Mouse (Mus musculus): ENCODE data around the gene Mmp25.

The Mmp25 gene

DNA sequence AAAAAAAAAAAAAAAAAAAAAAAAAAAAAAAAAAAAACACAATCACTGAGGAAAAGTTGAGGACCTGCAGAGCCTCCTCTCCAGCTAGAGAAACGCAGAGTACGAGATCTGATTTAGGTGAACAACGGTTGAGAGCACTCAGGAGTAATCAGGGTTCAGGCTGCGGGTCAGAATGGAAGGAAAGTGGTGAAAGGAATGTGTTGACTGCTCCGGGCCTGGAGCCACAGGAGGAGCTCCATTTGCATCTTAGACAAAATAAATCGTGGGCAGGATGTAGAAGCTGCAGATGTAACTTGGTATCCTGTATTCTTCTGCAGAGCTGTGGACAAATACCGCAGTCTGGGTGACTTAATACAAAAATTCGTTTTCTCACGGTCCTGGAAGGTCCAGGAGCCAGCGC is 817 bp upstream of the Mmp25 start:
- DNase-seq (ENCODE audit: low read depth, low spot score): no peak
- Histone ChIP-seq H3K27me3 (ENCODE audit: control insufficient read depth, insufficient read depth, low read length, poor library complexity, severe bottlenecking) (no peaks in the 10 kb centered on the region; the same call in 1 of the 2 replicates), H3K36me3 (ENCODE audit: control insufficient read depth, insufficient read depth, low read length, poor library complexity, severe bottlenecking) (no peaks in the 10 kb centered on the region)

DNA sequence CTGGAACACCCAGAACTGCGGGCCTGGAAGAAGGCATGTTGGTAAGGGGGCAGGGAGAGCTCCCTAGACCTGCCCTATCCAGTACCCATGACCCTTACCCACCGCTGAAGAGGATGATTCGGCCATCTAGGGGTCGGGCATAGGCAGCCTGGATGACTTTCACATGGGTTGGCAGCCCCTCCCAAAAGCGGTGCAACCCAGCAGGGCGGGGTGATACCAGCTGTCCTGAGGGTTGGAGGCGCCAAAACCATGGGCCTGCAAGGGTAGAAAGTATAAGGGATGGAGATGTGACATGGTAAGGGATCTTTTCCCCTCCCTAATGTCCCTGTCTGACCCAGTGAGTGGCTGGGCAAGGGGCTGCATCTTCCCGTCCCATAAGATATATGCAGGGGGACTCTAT is 13.8 kb downstream of the Mmp25 start:
- no peak for DNase-seq (ENCODE audit: low read depth, low spot score)
- Histone ChIP-seq H3K27me3 (ENCODE audit: control insufficient read depth, insufficient read depth, low read length, poor library complexity, severe bottlenecking) (no peaks in the 10 kb centered on the region; the same call in 1 of the 2 replicates), H3K36me3 (ENCODE audit: control insufficient read depth, insufficient read depth, low read length, poor library complexity, severe bottlenecking) (no peaks in the 10 kb centered on the region)

DNA sequence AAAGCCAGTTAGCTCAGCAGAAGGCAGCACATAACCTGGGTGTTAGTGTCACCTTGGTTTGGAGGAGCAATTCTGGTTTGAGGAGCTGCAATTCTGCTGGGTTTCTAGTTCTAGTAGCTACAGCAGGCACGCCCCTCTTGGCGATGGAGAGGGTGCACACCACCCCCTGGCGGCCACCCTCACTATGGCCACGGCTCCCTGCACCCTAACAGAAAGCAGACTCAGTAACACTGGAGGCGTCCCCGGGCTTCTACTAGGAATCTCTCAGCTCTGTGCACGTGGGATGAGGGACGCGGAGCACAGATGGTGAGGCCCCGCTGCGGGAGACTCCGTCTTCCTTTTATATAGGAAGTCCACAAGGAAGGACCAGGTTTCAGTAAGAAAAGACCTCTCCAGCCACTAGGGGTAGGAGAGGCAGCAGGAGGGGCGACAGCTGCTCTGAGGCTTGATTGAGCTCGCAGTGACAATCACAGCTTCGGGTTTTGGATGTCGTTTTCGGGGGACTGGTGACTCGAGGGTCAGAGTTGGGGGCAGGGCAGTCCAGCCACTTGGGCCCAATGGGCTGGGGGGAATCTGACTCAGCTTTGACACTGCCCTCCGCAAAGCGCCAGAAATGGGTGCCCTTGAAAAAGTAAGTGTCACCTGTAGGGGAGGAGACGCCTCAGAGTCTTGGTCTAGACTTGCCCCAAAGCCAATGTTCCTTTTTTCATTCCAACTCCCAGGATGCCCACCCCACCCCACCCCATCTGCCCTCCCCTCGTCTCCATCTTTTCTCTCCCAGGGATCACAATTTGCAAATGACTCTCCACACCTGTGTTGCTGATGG is 14.7 kb downstream of the Mmp25 start:
- peak; percentile 74 for DNase-seq (ENCODE audit: low read depth, low spot score)
- Histone ChIP-seq H3K36me3 (ENCODE audit: control insufficient read depth, insufficient read depth, low read length, poor library complexity, severe bottlenecking) (no peaks in the 10 kb centered on the region), H3K27me3 (ENCODE audit: control insufficient read depth, insufficient read depth, low read length, poor library complexity, severe bottlenecking) (no peaks in the 10 kb centered on the region)

DNA sequence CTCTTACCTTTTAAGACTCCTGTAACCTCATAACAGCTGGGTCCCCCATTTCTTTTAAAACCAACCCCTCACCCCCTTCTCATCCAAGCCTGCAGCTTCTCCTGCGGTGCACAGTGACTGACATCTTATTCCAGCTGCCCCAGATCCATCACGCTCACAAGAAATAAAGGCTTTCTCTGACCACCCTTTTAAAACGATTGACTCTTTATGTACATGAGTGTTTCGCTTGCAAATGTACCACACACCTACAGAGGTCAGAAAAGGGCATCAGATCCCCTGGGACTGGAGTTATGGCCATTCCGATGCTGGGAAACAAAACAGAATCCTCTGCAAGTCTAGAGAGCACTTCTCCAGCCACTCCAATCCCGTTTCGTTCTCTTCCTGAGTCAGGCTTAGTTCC is 17.3 kb downstream of the Mmp25 start:
- Histone ChIP-seq H3K36me3 (ENCODE audit: control insufficient read depth, insufficient read depth, low read length, poor library complexity, severe bottlenecking) (no peaks in the 10 kb centered on the region), H3K27me3 (ENCODE audit: control insufficient read depth, insufficient read depth, low read length, poor library complexity, severe bottlenecking) (no peaks in the 10 kb centered on the region)
- DNase-seq (ENCODE audit: low read depth, low spot score): no peak

DNA sequence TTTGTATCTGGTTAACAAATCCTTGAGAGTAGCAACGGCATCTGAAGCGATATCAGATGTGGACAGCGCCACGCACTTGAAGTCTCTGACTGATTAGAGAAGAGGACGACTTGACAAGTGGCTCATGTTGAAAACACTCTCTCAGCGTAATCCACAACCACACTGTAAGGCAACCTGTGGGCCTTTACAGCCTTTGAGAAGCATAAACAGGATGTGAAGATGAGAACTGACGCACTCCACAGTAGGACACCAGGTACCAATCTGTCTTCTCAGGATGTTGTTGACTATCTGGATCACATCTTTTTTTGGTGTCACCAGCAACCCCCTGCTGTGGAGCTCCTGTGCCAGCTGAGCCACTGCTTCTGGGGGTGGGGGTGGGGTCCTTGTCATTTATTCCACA is 24.7 kb downstream of the Mmp25 start:
- no peak for DNase-seq (ENCODE audit: low read depth, low spot score)
- no peaks in the 10 kb centered on the region for H3K36me3 ChIP-seq (ENCODE audit: control insufficient read depth, insufficient read depth, low read length, poor library complexity, severe bottlenecking)
- H3K27me3 ChIP-seq (ENCODE audit: control insufficient read depth, insufficient read depth, low read length, poor library complexity, severe bottlenecking): no peaks in the 10 kb centered on the region; the same call in 1 of the 2 replicates

DNA sequence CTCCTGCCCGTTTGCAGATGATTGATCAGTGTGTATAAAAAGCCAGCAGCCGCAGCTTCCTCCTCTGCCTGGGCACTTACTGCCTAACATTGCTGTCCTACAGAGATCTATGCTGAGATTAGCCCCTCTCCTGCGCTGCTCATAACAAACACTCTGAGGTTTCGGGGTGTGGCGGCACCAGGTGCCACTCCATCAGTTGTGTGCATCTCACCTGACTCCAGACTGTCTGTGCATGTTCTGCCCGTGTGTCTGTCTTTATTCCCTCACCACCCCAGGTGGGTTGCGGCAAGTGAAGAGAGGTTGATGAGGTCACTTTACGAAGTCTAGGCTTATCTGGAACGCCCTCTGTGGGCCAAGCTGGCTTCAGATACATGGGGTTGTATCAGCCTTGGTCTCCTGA is 28.0 kb downstream of the Mmp25 start:
- DNase-seq (ENCODE audit: low read depth, low spot score): peak; percentile 15
- Histone ChIP-seq H3K27me3 (ENCODE audit: control insufficient read depth, insufficient read depth, low read length, poor library complexity, severe bottlenecking) (no peaks in the 10 kb centered on the region; the same call in 1 of the 2 replicates), H3K36me3 (ENCODE audit: control insufficient read depth, insufficient read depth, low read length, poor library complexity, severe bottlenecking) (no peaks in the 10 kb centered on the region)

DNA sequence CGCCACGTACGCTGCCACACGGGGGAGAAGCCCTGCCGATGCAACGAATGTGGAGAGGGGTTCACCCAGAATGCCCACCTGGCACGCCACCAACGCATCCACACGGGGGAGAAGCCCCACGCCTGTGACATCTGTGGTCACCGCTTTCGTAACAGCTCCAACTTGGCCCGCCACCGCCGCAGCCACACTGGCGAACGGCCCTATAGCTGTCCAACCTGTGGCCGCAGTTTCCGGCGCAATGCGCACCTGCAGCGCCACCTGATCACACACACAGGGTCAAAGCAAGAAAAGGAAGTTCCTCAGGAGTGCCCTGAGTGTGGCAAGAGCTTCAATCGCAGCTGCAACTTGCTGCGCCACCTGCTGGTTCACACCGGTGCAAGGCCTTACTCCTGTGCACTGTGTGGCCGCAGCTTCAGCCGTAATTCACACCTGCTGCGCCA is 34.7 kb downstream of the Mmp25 start:
- no peaks in the 10 kb centered on the region for H3K36me3 ChIP-seq (ENCODE audit: control insufficient read depth, insufficient read depth, low read length, poor library complexity, severe bottlenecking)
- H3K27me3 ChIP-seq (ENCODE audit: control insufficient read depth, insufficient read depth, low read length, poor library complexity, severe bottlenecking): no peaks in the 10 kb centered on the region
- DNase-seq (ENCODE audit: low read depth, low spot score): peak; percentile 94

DNA sequence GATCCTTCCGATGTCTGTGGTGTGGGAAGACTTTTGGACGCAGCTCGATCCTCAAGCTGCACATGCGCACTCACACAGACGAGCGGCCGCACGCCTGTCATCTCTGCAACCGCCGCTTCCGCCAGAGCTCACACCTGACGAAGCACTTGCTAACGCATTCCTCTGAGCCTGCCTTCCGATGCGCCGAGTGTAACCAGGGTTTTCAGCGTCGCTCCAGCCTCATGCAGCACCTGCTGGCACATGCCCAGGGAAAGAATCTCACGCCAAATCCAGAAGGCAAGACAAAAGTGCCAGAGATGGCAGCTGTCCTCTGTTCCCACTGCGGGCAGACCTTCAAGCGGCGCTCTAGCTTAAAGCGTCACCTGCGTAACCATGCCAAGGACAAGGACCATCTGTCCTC is 35.5 kb downstream of the Mmp25 start:
- DNase-seq (ENCODE audit: low read depth, low spot score): no peak
- H3K36me3 ChIP-seq (ENCODE audit: control insufficient read depth, insufficient read depth, low read length, poor library complexity, severe bottlenecking): no peaks in the 10 kb centered on the region
- H3K27me3 ChIP-seq (ENCODE audit: control insufficient read depth, insufficient read depth, low read length, poor library complexity, severe bottlenecking): no peaks in the 10 kb centered on the region

DNA sequence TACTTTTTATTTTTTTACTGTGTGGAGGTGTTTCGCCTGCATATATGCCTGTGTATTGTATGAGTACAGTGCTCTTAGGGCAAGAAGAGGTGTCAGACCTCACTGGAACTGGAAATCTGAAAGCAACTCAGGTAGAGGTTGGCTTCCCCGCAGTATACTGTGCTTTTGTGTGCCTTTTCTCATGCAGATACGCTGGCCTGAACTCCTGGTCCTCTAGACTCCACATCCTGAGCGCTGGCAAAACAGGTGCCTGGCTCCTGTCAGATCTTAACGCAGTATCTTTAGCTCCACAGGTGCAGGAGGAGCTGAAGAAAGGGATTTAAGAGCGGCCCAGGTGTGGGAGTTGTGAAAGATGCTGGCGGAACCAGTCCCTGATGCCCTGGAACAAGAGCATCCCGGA is 39.9 kb downstream of the Mmp25 start:
- DNase-seq (ENCODE audit: low read depth, low spot score): no peak

DNA sequence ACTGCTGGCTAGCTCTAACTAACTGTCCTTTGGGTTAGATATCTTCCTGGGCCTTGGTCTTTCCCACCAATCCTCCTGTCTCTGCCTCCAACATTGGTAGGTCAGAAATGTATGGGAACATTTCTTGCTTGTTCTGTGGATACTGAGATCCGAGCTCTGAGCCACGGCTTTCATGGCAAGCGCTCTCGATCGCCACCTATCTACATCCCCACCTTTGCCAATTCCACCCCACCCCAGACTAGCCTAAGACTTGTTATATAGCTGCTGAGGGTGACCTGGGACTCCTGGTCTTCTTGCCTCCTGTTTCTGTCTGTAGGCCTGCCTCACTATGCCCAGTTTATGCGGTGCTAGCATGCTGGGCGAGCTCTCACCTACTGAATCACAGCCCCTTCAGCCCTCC is 40.7 kb downstream of the Mmp25 start:
- H3K36me3 ChIP-seq (ENCODE audit: control insufficient read depth, insufficient read depth, low read length, poor library complexity, severe bottlenecking): no peaks in the 10 kb centered on the region
- H3K27me3 ChIP-seq (ENCODE audit: control insufficient read depth, insufficient read depth, low read length, poor library complexity, severe bottlenecking): no peaks in the 10 kb centered on the region
- no peak for DNase-seq (ENCODE audit: low read depth, low spot score)

More for the DNA sequence above, 39.9 kb downstream of the Mmp25 start:
- Histone ChIP-seq H3K27me3 (ENCODE audit: control insufficient read depth, insufficient read depth, low read length, poor library complexity, severe bottlenecking) (no peaks in the 10 kb centered on the region), H3K36me3 (ENCODE audit: control insufficient read depth, insufficient read depth, low read length, poor library complexity, severe bottlenecking) (no peaks in the 10 kb centered on the region)

DNA sequence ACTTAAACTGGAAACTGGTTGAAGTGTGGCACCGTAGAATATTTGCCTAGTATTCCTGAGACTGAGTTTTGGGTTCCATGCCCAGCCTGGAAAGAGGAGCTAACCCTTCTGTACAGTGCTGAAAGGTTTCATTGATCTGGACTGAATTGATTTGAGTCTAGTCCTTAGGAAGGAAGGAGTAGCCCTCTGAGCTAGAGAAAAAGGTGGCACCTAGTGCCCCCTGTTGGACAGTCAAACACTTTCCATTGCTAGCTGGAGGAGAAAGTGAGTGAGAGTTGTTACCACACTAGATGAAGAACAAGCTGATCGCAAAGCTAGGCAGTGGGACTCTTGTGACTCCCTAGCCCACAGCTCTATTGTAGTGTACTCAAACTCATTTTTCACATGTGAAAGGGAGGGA is 41.5 kb downstream of the Mmp25 start:
- no peaks in the 10 kb centered on the region for H3K36me3 ChIP-seq (ENCODE audit: control insufficient read depth, insufficient read depth, low read length, poor library complexity, severe bottlenecking)
- DNase-seq (ENCODE audit: low read depth, low spot score): peak; percentile 72
- no peaks in the 10 kb centered on the region for H3K27me3 ChIP-seq (ENCODE audit: control insufficient read depth, insufficient read depth, low read length, poor library complexity, severe bottlenecking)

DNA sequence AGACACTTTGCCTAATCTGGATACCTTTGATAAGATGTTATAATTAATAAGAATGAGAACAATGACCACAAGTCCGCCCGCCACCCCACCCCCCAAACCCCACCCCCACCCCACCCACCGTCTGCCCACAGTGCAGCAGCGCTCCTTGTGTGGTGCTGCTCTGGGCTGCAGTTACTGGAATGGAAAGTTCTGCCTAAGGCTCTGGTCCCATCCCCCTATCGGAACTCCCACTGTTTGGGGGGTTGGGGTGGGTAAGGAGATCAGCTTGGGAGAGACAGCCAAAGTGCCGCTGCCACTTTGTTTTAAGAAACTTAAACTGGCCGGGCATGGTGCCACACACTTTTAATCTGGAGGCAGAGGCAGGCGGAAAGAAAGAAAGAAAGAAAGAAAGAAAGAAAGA is 42.0 kb downstream of the Mmp25 start:
- Histone ChIP-seq H3K27me3 (ENCODE audit: control insufficient read depth, insufficient read depth, low read length, poor library complexity, severe bottlenecking) (no peaks in the 10 kb centered on the region), H3K36me3 (ENCODE audit: control insufficient read depth, insufficient read depth, low read length, poor library complexity, severe bottlenecking) (no peaks in the 10 kb centered on the region)
- no peak for DNase-seq (ENCODE audit: low read depth, low spot score)

DNA sequence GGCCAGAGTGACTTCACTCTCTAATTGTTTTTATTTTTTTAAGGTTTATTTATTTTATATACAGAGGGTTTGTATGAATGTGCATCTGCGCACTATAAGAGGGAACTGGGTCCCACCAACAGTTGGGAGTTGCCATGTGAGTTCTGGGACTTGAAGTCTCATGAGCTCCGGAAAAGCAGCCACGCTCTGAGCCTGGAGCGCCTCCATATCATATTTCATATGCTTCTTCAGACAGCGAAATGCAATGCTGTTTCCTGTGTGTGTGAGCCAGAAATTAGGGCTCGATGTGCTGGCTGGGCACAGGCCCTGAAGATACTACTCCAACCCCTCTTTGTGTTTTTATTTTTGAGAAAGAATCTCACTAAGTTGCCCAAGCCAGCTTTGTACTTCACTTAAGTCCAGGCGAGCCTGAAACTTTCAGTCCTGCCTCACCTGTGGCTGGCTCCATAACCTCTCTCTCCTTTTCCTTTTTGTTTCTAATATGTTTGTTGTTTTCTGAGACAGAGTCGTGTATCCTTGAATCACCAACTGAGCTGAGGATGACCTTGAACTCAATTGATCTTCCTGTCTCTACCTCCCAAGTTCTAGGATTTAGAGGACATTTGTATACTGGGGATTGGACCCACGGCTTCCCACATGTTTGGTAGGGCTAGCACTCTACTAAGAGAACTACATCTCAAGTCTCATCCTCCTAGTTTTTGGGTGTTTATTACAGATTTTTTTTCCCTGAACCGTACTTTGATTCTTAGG is 43.1 kb downstream of the Mmp25 start:
- DNase-seq (ENCODE audit: low read depth, low spot score): no peak
- no peaks in the 10 kb centered on the region for H3K27me3 ChIP-seq (ENCODE audit: control insufficient read depth, insufficient read depth, low read length, poor library complexity, severe bottlenecking)
- no peaks in the 10 kb centered on the region for H3K36me3 ChIP-seq (ENCODE audit: control insufficient read depth, insufficient read depth, low read length, poor library complexity, severe bottlenecking)

DNA sequence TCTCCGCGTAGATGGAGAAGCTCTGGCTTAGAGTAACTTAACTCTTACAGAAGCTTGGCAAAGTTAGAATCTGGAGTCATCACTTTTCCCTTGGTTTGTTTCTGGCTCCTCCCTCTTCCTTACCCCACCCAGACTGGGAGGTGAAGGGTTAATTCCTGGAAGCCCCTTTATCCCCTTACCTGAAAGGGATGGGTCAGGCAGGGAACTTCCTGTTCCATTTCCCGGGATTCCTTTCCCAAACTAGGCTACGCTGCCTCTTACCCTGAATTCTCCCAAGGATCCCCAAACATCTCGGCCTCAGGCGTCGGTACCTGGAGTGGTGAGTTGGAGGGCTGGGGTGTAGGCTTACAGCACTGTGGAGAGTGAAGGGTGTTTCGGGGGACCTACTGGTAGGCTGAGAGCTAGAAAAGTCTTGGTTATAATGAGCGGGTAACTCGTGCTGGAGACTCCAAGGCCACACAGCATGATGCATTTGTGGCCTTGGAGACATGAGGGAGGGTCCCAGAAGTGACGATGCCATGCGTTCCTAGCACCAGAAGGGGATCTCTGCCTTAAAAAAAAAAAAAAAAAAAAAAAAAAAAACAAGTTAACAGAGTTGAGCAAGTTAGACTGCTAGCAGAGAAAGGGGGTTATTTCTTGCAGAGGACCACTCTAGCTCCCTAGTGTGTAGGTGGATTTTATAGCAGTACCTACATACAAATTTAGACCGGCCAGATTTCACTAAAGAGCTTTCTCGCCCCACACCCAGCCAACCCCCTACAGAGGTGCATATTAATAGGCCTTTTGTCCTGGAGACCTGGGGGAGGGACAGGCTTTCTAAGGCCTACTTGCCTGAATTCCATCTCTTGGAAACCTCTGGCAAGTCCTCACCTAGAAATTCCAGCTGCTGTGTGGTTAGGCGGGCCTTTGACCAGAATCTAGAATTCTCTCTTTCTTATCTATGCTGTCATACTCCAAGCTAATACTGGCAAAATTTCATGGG is 44.1 kb downstream of the Mmp25 start, which contains the start of gene Zscan10:
Gene Zscan10 (plus strand): TSS at position 216 of the 982 bp plus-strand sequence.
- Histone ChIP-seq H3K36me3 (ENCODE audit: control insufficient read depth, insufficient read depth, low read length, poor library complexity, severe bottlenecking) (no peaks in the 10 kb centered on the region), H3K27me3 (ENCODE audit: control insufficient read depth, insufficient read depth, low read length, poor library complexity, severe bottlenecking) (no peaks in the 10 kb centered on the region)
- no peak for DNase-seq (ENCODE audit: low read depth, low spot score)

All from splenic B cell, adult 2 months (primary cell).